Mouse (Mus musculus) spleen, postnatal 14 days (tissue): ENCODE measurements around the gene Xlr3a.
A peak's percentile ranks its signal among the peaks of the same experiment; 100 is the strongest.
"Not testable (repeated sequence)": the region's sequence is repeated elsewhere in the genome, so short reads cannot be mapped to it uniquely, and the experiment has no call there.

Experiments used
- DNase-seq, 2 experiments: peaks; one replicate each; pipeline ENCODE4 v3.0.0; 2021 to 2022; ENCODE audit warnings: low spot score in 2 of 2

Gene Xlr3a

DNA sequence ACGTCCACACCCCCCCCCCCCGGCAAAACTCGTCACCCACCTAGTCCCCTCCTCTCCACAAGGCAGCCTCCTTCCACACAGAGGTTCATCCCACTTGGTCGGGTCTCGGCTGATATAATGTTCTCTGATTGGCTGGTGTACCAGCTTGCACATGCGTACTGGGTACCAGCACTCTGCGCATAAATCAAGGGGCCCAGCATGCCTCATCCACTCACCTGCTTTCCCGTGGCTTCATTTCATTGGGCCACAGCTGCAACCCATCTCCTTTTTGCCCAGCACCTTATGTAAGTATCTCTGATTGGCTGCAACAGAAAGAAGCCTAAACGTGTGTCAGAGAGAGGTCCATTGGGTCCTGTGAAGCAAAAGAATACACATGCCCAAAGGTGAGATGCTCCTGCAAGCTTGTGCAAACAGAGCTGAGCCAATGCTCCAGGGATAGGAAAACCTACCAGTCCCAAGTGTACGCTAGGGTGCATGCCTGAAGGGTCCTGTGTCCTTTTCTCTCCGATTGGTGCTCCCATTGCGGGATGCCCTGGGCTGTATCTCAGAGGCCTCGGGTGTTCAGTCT lies at the start of gene Xlr3a:
Gene Xlr3a, minus strand, starts transcription at position 155 of the 568 bp plus-strand sequence.
- DNase-seq: not testable (repeated sequence)

DNA sequence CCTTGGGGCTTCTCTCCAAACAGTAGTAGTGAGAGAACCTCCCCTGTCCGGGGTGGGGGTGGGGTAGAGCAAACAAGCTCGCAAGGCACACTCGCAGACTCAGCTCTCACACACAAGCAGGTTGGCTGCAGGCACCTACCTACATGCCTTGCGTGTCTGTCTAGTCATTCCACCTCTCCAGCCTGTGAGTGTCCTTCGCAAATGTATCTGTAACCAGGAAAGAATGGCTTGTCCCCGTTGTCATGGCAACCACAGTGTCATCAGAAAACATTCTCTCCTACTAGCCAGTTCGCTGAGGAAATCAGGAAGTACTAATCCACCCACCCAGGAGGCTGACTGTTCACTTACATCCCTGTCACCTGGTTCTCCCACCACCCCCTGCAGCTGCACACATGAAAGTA lies 46.3 kb upstream of the Xlr3a start:
- DNase-seq: not testable (repeated sequence)

DNA sequence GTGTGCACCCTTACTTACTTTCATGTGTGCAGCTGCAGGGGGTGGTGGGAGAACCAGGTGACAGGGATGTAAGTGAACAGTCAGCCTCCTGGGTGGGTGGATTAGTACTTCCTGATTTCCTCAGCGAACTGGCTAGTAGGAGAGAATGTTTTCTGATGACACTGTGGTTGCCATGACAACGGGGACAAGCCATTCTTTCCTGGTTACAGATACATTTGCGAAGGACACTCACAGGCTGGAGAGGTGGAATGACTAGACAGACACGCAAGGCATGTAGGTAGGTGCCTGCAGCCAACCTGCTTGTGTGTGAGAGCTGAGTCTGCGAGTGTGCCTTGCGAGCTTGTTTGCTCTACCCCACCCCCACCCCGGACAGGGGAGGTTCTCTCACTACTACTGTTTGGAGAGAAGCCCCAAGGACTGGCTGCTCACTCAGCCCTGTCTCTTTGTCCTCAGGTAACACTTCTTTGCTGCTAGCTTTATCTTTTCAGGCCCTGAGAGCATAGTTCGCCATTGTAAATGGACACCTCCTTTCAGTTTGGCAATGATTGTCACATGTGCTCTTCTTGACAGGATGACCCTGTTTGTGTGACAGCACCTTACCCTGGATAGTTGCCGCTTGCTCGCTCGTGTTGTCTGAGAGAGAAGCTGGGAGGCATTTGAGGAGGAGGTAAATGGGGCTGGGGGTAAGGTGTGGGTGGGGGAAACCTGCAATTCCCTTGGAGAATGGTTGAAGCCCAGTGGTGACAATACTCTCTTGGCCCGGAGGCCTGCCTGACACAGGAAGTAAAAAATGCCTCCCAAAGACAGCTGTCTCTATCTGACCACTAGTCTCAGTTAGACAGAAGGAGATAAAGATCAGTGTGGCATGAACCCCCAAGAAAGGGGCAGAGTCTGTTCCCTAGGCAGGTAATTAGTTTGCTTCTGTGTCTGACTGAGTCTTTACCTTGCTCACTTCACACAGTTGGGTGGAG lies 26.2 kb upstream of the Xlr3a start:
- not testable (repeated sequence) for DNase-seq

DNA sequence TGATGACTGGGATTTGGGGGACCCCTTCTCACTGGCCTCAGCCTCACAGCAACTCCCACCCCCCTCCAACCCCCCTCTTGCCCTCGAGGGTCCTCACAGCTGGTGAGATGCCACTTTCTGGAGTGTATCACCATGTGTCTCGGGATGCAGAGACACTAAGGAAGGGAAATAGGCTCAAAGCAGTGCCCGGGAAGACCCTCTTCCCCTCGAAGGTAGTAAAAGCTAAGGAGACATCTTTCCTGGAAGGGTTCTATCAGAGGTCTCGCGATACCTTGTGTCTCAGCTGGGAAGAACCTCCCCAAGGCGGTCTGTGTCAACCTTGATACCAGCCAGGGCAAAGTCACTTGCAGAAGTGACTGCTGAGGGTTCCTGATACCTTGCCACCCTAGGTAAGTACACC lies 19.9 kb upstream of the Xlr3a start, which contains the start of gene Gm14685:
Gene Gm14685, plus strand, starts transcription at position 301 of the 400 bp plus-strand sequence.
- DNase-seq: not testable (repeated sequence)

DNA sequence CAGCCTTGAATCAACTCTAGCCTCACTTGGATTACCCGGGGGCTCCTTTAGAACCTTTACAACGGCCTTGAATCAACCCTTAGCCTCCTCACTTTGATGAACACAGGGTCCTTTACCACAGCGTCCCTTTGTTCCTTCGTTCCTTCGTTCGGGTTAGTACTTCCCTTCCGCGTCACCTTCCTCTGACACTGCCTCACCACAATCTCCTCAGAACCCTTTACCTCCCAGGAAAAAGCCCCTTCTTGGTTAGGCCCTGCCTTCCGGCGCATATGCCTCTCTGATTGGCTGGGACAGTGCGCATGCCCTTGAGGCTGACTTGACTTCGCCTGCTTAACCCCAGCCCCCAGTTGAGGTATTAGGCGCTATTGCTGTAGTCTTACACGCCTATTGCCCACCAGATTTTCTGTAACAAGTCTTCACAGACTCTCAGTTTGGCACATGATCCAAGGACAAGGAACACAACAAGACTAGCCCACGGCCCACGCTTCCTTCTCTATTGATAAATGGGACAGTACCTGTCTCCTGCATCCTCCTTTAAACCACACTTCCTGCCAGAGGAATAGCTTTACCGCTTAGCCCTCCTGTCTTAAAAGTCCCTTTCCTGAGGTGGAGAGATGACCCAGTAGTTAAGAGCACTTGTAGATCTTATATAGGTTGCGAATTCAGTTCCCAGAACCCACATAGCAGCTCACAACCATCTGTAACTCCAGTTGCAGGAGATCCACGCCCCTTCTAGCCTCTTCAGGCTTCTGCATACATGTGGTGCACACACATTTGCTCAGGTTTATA lies 14.4 kb downstream of the Xlr3a start, which contains the start of gene Xlr4a:
Gene Xlr4a, minus strand, starts transcription at position 212 of the 789 bp plus-strand sequence.
- not testable (repeated sequence) for DNase-seq

DNA sequence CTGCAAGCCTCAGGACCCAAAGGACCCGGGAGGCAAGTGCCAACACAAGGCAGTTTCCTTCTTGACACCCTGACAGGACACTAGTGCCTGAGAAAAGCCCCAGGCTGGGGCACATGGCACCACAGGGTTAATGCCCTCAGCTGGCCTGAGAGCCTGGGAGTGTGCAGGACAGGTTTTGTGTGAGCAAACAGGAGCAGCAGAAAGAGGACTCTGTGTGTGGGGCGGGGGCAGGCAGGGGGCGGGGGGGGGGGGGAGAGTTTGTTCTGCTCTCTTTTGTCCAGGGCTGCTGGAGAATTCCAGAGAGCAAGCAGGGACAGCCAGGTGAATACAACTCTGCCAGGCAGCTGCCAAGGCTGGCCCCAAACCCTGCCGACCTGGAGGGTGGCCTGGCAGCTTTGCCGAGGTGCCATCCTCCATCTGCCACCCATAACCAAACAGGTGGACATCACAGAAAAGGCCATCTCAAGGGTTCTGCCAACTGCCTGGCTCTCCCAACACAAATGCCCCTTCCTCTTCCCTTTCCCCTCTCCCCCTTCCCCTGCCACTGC lies 30.1 kb downstream of the Xlr3a start:
- not testable (repeated sequence) for DNase-seq

DNA sequence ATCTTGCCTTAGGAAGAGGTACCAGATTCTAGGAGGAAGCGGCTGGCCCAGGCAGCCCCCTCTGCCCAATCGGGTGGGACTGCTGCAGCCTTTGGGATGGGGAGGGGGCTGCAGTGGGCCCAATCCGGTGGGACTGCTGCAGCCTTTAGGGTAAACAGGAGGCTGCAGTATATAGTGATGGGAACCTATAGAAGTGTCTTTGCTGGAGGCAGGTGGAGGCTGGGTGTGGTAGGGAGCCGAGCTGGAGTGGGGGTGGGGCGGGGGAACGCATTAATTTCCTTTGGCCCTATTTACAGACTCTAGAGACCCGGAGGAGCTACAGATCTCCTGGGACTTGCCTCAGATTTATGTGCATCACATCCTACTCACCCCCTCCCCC lies 32.5 kb downstream of the Xlr3a start, which contains the start of gene Pnma3:
Gene Pnma3, plus strand, starts transcription at position 373 of the 379 bp plus-strand sequence.
- DNase-seq: no peak

DNA sequence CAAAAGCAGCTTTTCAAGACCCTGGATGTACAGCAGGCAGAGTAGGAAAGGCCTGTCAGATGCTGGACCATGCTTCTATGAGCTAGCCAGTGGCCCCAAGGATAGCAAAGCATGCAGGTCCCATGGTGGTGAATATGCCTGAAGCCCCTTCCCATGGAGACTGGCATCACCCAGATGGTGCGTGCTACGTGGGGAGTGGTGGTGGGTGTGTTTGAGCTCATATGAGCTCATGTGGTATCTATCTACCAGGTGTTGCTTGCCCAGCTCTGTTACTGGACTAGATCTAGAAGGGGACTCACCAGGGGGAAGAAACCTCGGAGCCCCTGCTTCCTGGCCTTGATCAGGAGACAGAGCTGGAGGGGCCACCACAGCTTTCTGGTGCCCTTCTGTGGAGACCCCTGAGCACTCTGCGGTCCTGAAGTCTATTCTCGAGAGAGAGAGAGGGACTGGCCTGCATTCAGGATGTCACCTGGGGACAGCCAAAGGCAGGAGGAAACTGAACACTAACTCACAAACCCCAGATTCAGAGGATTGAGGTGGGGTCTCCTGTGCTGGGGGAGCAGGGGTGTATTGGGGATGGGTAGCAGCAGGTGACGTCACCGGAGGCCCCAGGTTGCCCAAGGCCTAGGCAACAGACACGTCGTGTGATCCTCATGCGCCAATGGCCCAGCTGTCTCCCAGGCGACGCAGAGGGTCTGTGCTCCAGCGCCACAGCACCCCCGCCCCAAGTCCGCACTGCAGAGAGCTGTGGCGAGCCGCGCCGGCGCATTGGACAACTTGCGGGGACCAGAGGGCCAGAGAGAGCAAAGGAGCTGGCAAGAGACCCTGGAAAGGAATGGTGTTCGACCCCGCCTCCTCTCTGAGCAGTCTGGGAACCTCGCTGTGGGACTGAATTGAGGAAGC lies 33.1 kb downstream of the Xlr3a start:
- DNase-seq: no peak

DNA sequence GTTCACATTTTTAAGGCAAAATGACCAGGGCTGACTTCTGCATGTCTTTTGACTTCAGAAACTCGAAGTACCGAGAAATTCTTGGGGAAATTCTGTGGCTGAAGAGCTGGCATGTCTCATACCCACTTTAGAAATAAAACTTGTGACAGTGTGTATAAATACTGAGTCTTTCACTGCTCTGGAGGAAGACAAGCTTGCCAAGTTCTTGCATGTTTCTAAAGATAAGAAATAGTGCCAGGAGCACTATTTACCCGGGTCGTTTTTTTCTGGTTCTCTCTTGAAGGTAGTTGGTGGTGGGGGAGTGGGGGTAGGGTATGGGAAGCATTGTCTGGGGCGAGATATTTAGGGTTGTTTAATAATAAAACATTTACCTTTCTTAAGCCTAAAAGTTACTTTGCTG lies 34.6 kb downstream of the Xlr3a start:
- DNase-seq: no peak

DNA sequence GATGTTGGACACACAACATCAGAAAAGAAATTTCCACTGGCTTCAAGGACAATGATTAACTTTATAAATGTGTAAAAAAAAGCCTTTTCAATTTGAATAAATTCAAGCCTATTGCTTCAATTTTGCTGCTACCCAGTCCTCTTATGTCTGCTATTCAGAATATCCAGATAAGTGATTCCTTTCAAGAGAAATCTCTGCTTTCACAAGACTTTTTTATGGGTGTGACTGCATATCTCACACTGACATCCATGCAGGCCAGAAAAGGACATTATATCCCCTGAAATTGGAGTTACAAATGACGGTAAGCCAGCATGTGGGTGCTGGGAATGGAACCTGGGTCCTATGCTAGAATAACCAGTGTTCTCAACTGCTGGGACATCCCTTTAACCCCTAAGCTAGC lies 35.4 kb downstream of the Xlr3a start:
- DNase-seq: no peak

DNA sequence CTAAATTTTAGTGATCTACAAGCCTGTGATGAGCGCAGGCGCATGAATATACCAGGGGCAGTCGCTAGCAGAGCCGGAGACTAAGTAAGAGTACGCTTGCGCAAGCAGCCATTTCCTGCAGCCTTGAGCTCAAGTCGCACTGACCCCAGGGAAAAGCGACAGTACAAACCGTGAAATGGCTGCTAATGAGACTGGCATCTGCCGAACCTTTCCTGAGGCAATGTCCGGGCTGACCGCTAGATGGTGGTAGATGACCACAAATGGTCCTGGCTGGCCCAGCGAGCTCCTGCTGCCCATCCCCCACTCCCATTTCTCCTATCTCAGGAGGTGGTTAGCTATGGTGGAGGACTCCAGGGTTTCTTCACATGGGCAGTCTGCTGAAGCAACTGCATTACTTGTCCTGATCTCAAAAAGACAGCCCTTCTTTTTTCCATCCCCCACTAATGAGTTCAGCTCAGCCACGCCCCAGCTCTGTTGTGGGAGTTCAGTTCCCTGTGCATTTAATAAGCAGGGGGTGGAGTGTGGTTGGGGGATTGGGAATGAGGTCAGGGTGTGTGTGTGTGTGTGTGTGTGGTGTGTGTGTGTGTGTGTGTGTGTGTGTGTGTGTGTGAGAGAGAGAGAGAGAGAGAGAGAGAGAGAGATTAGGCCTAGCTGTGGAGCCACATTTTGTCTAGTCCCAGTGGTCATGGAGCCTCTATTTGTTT lies 42.9 kb downstream of the Xlr3a start:
- peak; percentile 71 to 86 for DNase-seq

DNA sequence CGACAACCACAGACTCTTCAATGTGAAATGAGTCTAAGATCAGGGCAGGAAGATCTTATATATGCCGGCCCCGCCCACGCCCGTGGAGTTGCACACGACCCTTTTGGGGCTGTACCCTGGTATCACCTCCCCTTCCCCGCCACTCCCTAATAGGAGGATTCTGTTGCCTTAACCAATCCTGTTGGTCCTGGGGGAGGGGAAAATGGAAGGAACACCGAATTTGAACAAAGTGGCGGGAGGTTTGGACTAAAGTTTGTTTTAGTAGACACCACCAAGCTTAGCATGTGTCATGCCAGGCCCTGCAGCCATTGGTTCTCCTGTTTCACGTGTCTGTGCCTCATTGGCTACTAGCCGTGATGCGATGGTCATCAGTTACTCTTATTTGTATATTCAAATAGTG lies 57.2 kb downstream of the Xlr3a start:
- DNase-seq: no peak

DNA sequence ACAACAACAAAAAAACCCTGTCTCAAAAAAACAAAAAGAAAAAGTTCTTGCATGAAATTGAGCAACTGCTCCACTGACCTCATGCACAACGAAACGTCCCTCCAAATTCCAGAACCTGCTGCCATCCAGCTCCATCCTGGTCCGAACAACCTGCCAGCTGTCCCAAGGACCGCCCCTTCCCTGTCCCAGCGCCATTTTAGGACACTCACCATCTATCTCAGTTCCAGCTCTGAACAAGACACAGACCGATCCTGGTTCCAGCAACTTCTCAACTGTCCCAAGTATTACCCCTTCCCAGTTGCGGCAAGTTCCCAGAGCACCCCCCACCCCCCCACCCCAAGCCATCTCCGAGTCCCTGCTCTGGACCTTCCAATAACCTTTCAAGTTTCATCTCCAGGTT lies 58.1 kb downstream of the Xlr3a start:
- no peak for DNase-seq

DNA sequence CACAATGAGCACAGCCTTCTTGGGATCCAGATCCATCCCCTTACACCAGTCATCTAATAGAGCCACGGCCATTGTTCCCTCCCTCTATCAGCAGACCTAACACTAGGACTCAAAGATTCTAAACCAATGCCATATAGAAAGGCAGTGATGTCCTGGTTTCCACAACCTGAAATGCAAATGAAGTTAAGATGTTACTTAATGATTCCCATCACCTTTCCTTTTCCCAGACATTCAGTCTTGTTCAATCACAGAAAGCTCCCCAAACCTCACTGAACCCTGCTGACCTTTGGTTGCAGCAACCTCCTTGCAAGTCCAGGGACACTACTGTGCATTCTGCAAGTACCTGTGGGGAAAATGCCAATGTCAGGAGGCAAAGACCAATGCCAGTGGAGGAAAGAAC lies 59.9 kb downstream of the Xlr3a start, which contains the start of gene Pnma5:
Gene Pnma5, minus strand, starts transcription at position 101 of the 400 bp plus-strand sequence.
- DNase-seq: no peak
